Mouse (Mus musculus) CH12.LX (cell line): Measurements from ENCODE around the gene Tmem164. TPM values are rescaled to one million over a fixed set of nuclear protein-coding genes. Genes with fewer than 3 reads are reported as not detected.

ENCODE experiments used
- DNase-seq: peaks from one replicate; pipeline ENCODE4 v3.0.0-alpha.2; 2013; ENCODE audit errors: extremely low read depth
- H3K27ac ChIP-seq: 2 replicates; pipeline ENCODE4 v1.5.1; 2012; ENCODE audit warnings: low read depth, mild to moderate bottlenecking, control low read depth, moderate library complexity; ENCODE audit not compliant: insufficient read depth
- H3K27me3 ChIP-seq: replicated peaks from 2 replicates; pipeline ENCODE3; 2012; ENCODE audit warnings: inconsistent platforms
- H3K36me3 ChIP-seq, 2 experiments: replicated peaks in 1 of 2; 2 replicates each; pipeline versions ENCODE3 to v1.6.1; 2012; ENCODE audit warnings: inconsistent platforms in 1 of 2, low read length in 1 of 2, mild to moderate bottlenecking in 1 of 2, mixed read lengths in 1 of 2, moderate library complexity in 1 of 2; ENCODE audit not compliant: control insufficient read depth in 1 of 2, insufficient read depth in 1 of 2
- H3K4me1 ChIP-seq, 2 experiments: 2 replicates each; pipeline ENCODE4 v1.6.1; 2012; ENCODE audit warnings: inconsistent platforms in 1 of 2, moderate library complexity in 1 of 2; ENCODE audit not compliant: insufficient read depth in 2 of 2, control insufficient read depth in 1 of 2
- H3K4me2 ChIP-seq: 2 replicates; pipeline ENCODE4 v1.6.1; 2012; ENCODE audit warnings: low read depth, mild to moderate bottlenecking, control low read depth; ENCODE audit not compliant: poor library complexity, insufficient read depth, severe bottlenecking
- H3K4me3 ChIP-seq, 3 experiments: fragments of 150-350 bp in 1 of 3; sonication (generic) in 1 of 3; replicated peaks in 1 of 3; 2 replicates each; pipeline versions ENCODE3 to v1.5.1; 2011 to 2012; ENCODE audit warnings: low read depth in 2 of 3, low read length in 2 of 3, mild to moderate bottlenecking in 2 of 3, moderate library complexity in 2 of 3, control low read depth in 1 of 3, improper control_type of control experiment in 1 of 3, inconsistent platforms in 1 of 3, mixed read lengths in 1 of 3; ENCODE audit not compliant: poor library complexity in 1 of 3
- H3K79me2 ChIP-seq: replicated peaks from 2 replicates; pipeline ENCODE4 v1.6.1; 2012; ENCODE audit warnings: mild to moderate bottlenecking, moderate library complexity; ENCODE audit not compliant: control insufficient read depth, poor library complexity, insufficient read depth, severe bottlenecking; ENCODE audit errors: extremely low read depth
- H3K9ac ChIP-seq: 2 replicates; pipeline ENCODE4 v1.6.1; 2012; ENCODE audit warnings: low read depth, mild to moderate bottlenecking, control low read depth, moderate library complexity; ENCODE audit not compliant: insufficient read depth
- H3K9me3 ChIP-seq: replicated peaks from 2 replicates; pipeline ENCODE3; 2012; ENCODE audit warnings: low read length, inconsistent platforms, mixed read lengths
- BHLHE40 ChIP-seq: IDR thresholded peaks from 2 replicates; pipeline ENCODE4 v1.6.1; 2011; ENCODE audit warnings: mild to moderate bottlenecking, low read depth, low read length, improper control_type of control experiment
- CHD1 ChIP-seq: IDR thresholded peaks from 2 replicates; pipeline ENCODE4 v1.6.1; 2012; ENCODE audit warnings: low read depth, low read length, improper control_type of control experiment, inconsistent platforms
- CHD2 ChIP-seq: IDR thresholded peaks from 2 replicates; pipeline ENCODE4 v1.6.1; 2011; ENCODE audit warnings: low read length, improper control_type of control experiment
- CTCF ChIP-seq, 2 experiments: IDR thresholded peaks in 1 of 2; conservative IDR thresholded peaks in 1 of 2; 2 replicates each; pipeline ENCODE4 v1.5.1; 2011 to 2012; ENCODE audit warnings: low read depth in 2 of 2, low read length in 2 of 2, improper control_type of control experiment in 1 of 2, inconsistent platforms in 1 of 2, mild to moderate bottlenecking in 1 of 2, moderate library complexity in 1 of 2
- GABPA ChIP-seq: IDR thresholded peaks from 2 replicates; pipeline ENCODE4 v1.6.1; 2012; ENCODE audit warnings: low read depth, low read length, improper control_type of control experiment, inconsistent platforms; ENCODE audit not compliant: insufficient replicate concordance
- HCFC1 ChIP-seq: IDR thresholded peaks from 2 replicates; pipeline ENCODE4 v1.6.1; 2012; ENCODE audit warnings: low read depth, mild to moderate bottlenecking, inconsistent platforms, low read length, improper control_type of control experiment
- IRF4 ChIP-seq: IDR thresholded peaks from 2 replicates; pipeline ENCODE4 v1.6.1; 2014; ENCODE audit warnings: low read depth, mild to moderate bottlenecking, inconsistent platforms, low read length, improper control_type of control experiment
- MEF2A ChIP-seq: IDR thresholded peaks from 2 replicates; pipeline ENCODE4 v1.6.1; 2014; ENCODE audit warnings: low read depth, mild to moderate bottlenecking, inconsistent platforms, low read length, improper control_type of control experiment, borderline replicate concordance
- NRF1 ChIP-seq: IDR thresholded peaks from 2 replicates; pipeline ENCODE4 v1.6.1; 2014; ENCODE audit warnings: low read depth, mild to moderate bottlenecking, inconsistent platforms, low read length, improper control_type of control experiment, moderate library complexity
- PAX5 ChIP-seq: IDR thresholded peaks from 2 replicates; pipeline ENCODE4 v1.6.1; 2012; ENCODE audit warnings: low read length, inconsistent platforms, mixed read lengths
- RAD21 ChIP-seq: IDR thresholded peaks from 2 replicates; pipeline ENCODE4 v1.6.1; 2011; ENCODE audit warnings: low read depth, mild to moderate bottlenecking, low read length, improper control_type of control experiment, moderate library complexity
- SIN3A ChIP-seq: IDR thresholded peaks from 2 replicates; pipeline ENCODE4 v1.6.1; 2012; ENCODE audit warnings: low read length, improper control_type of control experiment, inconsistent platforms
- SMC3 ChIP-seq: IDR thresholded peaks from 2 replicates; pipeline ENCODE4 v1.6.1; 2011; ENCODE audit warnings: low read depth, low read length, improper control_type of control experiment
- UBTF ChIP-seq: IDR thresholded peaks from 2 replicates; pipeline ENCODE4 v1.6.1; 2012; ENCODE audit warnings: low read depth, mild to moderate bottlenecking, inconsistent platforms, low read length, improper control_type of control experiment, moderate library complexity
- USF1 ChIP-seq: IDR thresholded peaks from 2 replicates; pipeline ENCODE4 v1.6.1; 2014; ENCODE audit warnings: low read depth, mild to moderate bottlenecking, inconsistent platforms, low read length, improper control_type of control experiment
- USF2 ChIP-seq: conservative IDR thresholded peaks from 2 replicates; pipeline ENCODE4 v1.6.1; 2011; ENCODE audit warnings: low read depth, low read length, improper control_type of control experiment
- ZKSCAN1 ChIP-seq: IDR thresholded peaks from 2 replicates; pipeline ENCODE4 v1.6.1; 2012; ENCODE audit warnings: low read depth, inconsistent platforms, low read length, improper control_type of control experiment, borderline replicate concordance
- ZNF384 ChIP-seq: IDR thresholded peaks from 2 replicates; pipeline ENCODE4 v1.6.1; 2012; ENCODE audit warnings: low read depth, low read length, improper control_type of control experiment, inconsistent platforms
- dilution Hi-C: fragments of 300-500 bp; cut with MboI; formaldehyde crosslinking; loops from 2 replicates; pipeline ENCODE4 v1.14.3; 2020; ENCODE audit warnings: low sequenced_read_pairs; ENCODE audit not compliant: extremely low pct_unique_long_range_greater_than_20kb, extremely low pct_ligation_motif_present
- in situ Hi-C: fragments of 300-500 bp; cut with MboI; formaldehyde crosslinking; loops from 3 replicates; pipeline ENCODE4 v1.14.3; 2019; ENCODE audit warnings: low sequenced_read_pairs, low pct_ligation_motif_present, low pct_unique_long_range_greater_than_20kb, mixed read lengths
- polyA plus RNA-seq: library from polyadenylated mRNA; unstranded; fragments of >175 nt; gene quantifications from 2 replicates; pipeline ENCODE4 v1.2.1, GENCODE M21; 2012; ENCODE audit warnings: low read depth; ENCODE audit not compliant: insufficient read length
- total RNA-seq, 2 experiments: library from RNA; depleted of rRNA; stranded (reverse); fragments of 300-350 nt in 1 of 2; fragments of >200 nt in 1 of 2; gene quantifications; 2 replicates each; pipeline ENCODE4 v1.2.3; 2012 to 2014

Gene Tmem164
- total and polyA plus RNA-seq, 3 experiments = 19.2 to 22.7 (median 21.5) TPM

DNA sequence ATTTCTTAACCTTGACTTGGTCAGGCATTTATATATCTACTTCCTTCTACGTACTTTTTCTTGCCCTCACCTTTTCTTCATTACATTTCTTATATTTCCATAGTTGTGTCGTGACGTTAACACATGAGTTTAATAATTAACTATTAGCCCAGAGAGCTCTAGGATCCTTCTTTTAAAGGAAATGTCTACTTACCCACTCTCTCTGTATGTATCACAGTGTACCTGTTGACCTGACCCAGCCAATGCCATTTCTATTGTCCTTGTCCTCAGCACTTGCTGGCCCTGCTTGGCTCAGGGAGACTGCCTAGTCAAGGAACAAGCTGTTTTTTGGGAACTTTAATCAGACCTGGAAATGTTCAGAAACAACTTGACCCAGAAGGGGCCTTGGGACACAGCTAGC lies 40.7 kb downstream of the Tmem164 start:
- TF ChIP-seq SIN3A = no peak
- TF ChIP-seq USF2 = no peak
- no peak for TF ChIP-seq ZNF384
- no peak for TF ChIP-seq BHLHE40
- TF ChIP-seq NRF1 = no peak
- TF ChIP-seq CHD1 = no peak
- no peak for TF ChIP-seq SMC3
- TF ChIP-seq USF1 = no peak
- TF ChIP-seq CHD2 = no peak
- no peak for TF ChIP-seq ZKSCAN1
- no peak for TF ChIP-seq PAX5
- Histone ChIP-seq H3K27me3 (no peaks in the 10 kb centered on the region), H3K4me3 (no peak overlapping the region), H3K9me3 (no peaks in the 10 kb centered on the region), H3K4me2 (no peak overlapping the region), H3K9ac (no peak overlapping the region), H3K79me2 (0 out of 2 replicates have a peak, but pooled peaks cover 2% of the 10 kb centered on the region), H3K27ac (no peak overlapping the region), H3K4me1 (no peaks in the 10 kb centered on the region), H3K36me3 (peaks cover 0 to 33% of the 10 kb centered on the region in 2 experiments)
- DNase-seq = no peak
- in situ Hi-C loops = no loop called here
- dilution Hi-C loops = no loop called here

DNA sequence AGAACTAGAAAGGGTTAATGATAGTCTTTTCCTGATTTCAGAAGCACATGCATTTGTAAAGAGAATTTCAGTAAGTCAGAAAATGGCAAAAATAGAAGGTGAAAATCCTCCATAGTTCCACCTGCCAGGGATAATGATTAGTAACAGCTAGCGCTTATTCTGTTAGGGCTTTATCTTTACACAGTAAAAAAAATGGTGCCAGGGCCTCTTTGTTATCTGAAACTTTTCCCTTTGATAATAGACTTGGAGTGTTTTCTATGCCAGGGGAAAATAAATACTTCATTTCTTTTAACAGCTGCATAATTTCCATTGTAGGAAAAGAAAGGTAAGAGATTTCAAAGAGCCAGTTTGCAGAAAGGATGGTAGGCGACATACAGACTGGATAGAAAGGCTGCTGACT lies 43.0 kb downstream of the Tmem164 start:
- Histone ChIP-seq H3K27ac (no peak overlapping the region), H3K4me1 (no peaks in the 10 kb centered on the region), H3K4me3 (no peak overlapping the region), H3K9me3 (no peaks in the 10 kb centered on the region), H3K79me2 (0 out of 2 replicates have a peak, but pooled peaks cover 2% of the 10 kb centered on the region), H3K4me2 (no peak overlapping the region), H3K9ac (no peak overlapping the region), H3K27me3 (no peaks in the 10 kb centered on the region), H3K36me3 (peaks cover 0 to 27% of the 10 kb centered on the region in 2 experiments)
- no peak for DNase-seq
- TF ChIP-seq RAD21 = no peak
- no peak for TF ChIP-seq GABPA
- TF ChIP-seq MEF2A = no peak
- TF ChIP-seq HCFC1 = no peak
- no peak for TF ChIP-seq USF2
- TF ChIP-seq CHD1 = no peak
- no peak for TF ChIP-seq SMC3
- no peak for TF ChIP-seq CTCF (conservative IDR thresholded peaks at IDR 0.05 in 1 of 2, IDR thresholded peaks at IDR 0.05 in 1 of 2; ENCODE audit: low read depth in 2 of 2, low read length in 2 of 2)
- TF ChIP-seq UBTF = no peak
- TF ChIP-seq IRF4 = no peak
- no peak for TF ChIP-seq ZNF384
- dilution Hi-C loops = no loop called here
- in situ Hi-C loops = no loop called here
